Mouse (Mus musculus) hematopoietic stem cell, adult 5-6 weeks (primary cell): ENCODE data around the gene Aasdhppt. TPM values are rescaled to one million over a fixed set of nuclear protein-coding genes. Genes with fewer than 3 reads are reported as not detected.

Experiments used
- total RNA-seq: library from RNA; stranded (forward); fragments of 172-1452, 232-1000 nt; gene quantifications from 2 replicates; pipeline ENCODE4 v1.2.3, GENCODE M21; 2017

The Aasdhppt gene
- total RNA-seq, 1 experiment from 2014 or later: 36.1 TPM

Other genes starting within 250 kb of the Aasdhppt start
- 2.6 and 8.3 TPM in 2 replicates for gene Kbtbd3, start 362 bp upstream of the Aasdhppt start, total RNA-seq
- gene Msantd4, start 67.1 kb upstream of the Aasdhppt start, total RNA-seq: 58.3 and 64.8 TPM in 2 replicates